Mouse (Mus musculus): ENCODE data around the gene Cldn3.

- no peak for TF ChIP-seq POLR2A (IDR thresholded peaks at IDR 0.05; ENCODE audit: borderline replicate concordance, low read depth, low read length)
- TF ChIP-seq CTCF (IDR thresholded peaks at IDR 0.05; ENCODE audit: low read depth, low read length), result no peak
Measured at GRCm38 (mm10) chr5:134955491-134955890, 30.5 kb upstream of the Cldn3 start.

Data from bone marrow macrophage, adult 2 months (primary cell).